Mouse (Mus musculus): ENCODE data around the gene Rnf152. TPM values are rescaled to one million over a fixed set of nuclear protein-coding genes. Genes with fewer than 3 reads are reported as not detected.
A peak's percentile ranks its signal among the peaks of the same experiment; 100 is the strongest.

Rnf152 gene
- total and polyA plus RNA-seq, 3 experiments = under 0.01 TPM; not detected in 2

DNA sequence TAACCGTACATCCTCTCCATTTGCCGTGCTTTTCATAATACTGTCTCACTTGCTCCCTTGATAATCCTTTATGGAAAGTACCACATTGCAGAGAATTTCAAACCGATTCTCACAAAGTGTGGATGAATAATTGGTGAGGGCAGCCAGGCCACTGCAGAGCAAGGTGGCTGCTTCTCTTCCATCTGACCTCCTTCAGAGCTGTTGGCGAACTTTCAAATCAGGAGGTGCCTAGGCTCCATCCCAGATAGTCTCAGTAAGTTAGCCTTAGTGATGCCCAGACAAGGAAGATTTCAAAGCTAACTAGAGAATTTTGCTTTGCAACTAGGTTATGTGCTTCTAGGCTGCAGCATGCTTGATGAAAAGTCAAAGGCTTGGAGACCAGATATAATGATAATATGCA lies 18.1 kb upstream of the Rnf152 start:
- H3K9me3 ChIP-seq (replicated peaks; ENCODE audit: low read length) = no peaks in the 10 kb centered on the region
- no peaks in the 10 kb centered on the region for H3K36me3 ChIP-seq (replicated peaks in 1 of 2; ENCODE audit: control insufficient read depth in 1 of 2, insufficient read depth in 1 of 2, low read length in 1 of 2)
- no peak overlapping the region for H3K27ac ChIP-seq (ENCODE audit: insufficient read depth, low read depth)
- no peak for DNase-seq (ENCODE audit: extremely low read depth)
- no peaks in the 10 kb centered on the region for H3K79me2 ChIP-seq (replicated peaks; ENCODE audit: control insufficient read depth, extremely low read depth, insufficient read depth, poor library complexity, severe bottlenecking)
- H3K4me3 ChIP-seq (replicated peaks in 1 of 3; ENCODE audit: low read depth in 2 of 3, low read length in 2 of 3, poor library complexity in 1 of 3) = no peak overlapping the region
- peaks cover 3% of the 10 kb centered on the region in 2 experiments; a peak in 1 of 4 replicates for H3K4me1 ChIP-seq (ENCODE audit: control insufficient read depth in 1 of 2, insufficient read depth in 2 of 2)
- no peak overlapping the region for H3K4me2 ChIP-seq (ENCODE audit: insufficient read depth, low read depth, poor library complexity, severe bottlenecking)
- TF ChIP-seq CTCF (conservative IDR thresholded peaks at IDR 0.05 in 1 of 2, IDR thresholded peaks at IDR 0.05 in 1 of 2; ENCODE audit: low read depth in 2 of 2, low read length in 2 of 2) (no peak), ZNF384 (IDR thresholded peaks at IDR 0.05; ENCODE audit: low read depth, low read length) (no peak), KAT2A (IDR thresholded peaks at IDR 0.05; ENCODE audit: insufficient replicate concordance, low read length) (no peak), PAX5 (IDR thresholded peaks at IDR 0.05; ENCODE audit: low read length) (no peak), RCOR1 (conservative IDR thresholded peaks at IDR 0.05; ENCODE audit: low read depth, low read length) (no peak), USF1 (IDR thresholded peaks at IDR 0.05; ENCODE audit: low read depth, low read length) (no peak), ZKSCAN1 (IDR thresholded peaks at IDR 0.05; ENCODE audit: borderline replicate concordance, low read depth, low read length) (no peak), MAZ (IDR thresholded peaks at IDR 0.05; ENCODE audit: low read depth, low read length) (no peak)
- no peak overlapping the region for H3K9ac ChIP-seq (ENCODE audit: insufficient read depth, low read depth)
- H3K27me3 ChIP-seq (replicated peaks) = peaks cover 34% of the 10 kb centered on the region
- in situ Hi-C loops (cut with MboI; ENCODE audit: low pct_ligation_motif_present, low pct_unique_long_range_greater_than_20kb, low sequenced_read_pairs) (loop anchor here (25.0 kb wide), 1 partner anchor 387 kb away; no protein-coding TSS in a partner anchor), dilution Hi-C loops (cut with MboI; ENCODE audit: extremely low pct_ligation_motif_present, extremely low pct_unique_long_range_greater_than_20kb, low sequenced_read_pairs) (no loop called here)

DNA sequence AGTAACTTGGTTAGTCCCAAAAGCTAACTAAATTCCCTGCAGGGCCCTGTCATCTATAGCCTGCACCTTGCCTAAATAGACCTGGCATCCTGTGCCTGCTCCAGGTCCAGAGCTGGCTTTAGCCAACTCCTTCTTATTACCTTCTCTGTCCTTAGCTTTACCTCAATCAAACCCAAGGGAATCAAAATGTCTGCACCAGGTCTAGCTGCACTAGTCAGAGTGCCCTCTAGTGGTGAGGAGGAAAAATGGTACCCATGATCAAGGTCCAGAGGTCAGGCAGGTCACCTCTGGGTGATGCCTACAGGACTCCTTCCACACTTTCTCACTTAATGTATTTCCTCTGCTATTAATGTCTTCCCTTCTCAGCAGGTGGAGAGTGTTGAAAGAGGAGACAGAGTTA lies 6.2 kb upstream of the Rnf152 start:
- peaks cover 89% of the 10 kb centered on the region for H3K27me3 ChIP-seq (replicated peaks)
- dilution Hi-C loops (cut with MboI; ENCODE audit: extremely low pct_ligation_motif_present, extremely low pct_unique_long_range_greater_than_20kb, low sequenced_read_pairs) = no loop called here
- no peaks in the 10 kb centered on the region for H3K9me3 ChIP-seq (replicated peaks; ENCODE audit: low read length)
- TF ChIP-seq CTCF (conservative IDR thresholded peaks at IDR 0.05 in 1 of 2, IDR thresholded peaks at IDR 0.05 in 1 of 2; ENCODE audit: low read depth in 2 of 2, low read length in 2 of 2) (peak; percentile 79; a peak in 3 of 4 replicates), UBTF (IDR thresholded peaks at IDR 0.05; ENCODE audit: low read depth, low read length) (no peak), MEF2A (IDR thresholded peaks at IDR 0.05; ENCODE audit: borderline replicate concordance, low read depth, low read length) (no peak), ZKSCAN1 (IDR thresholded peaks at IDR 0.05; ENCODE audit: borderline replicate concordance, low read depth, low read length) (no peak), RCOR1 (conservative IDR thresholded peaks at IDR 0.05; ENCODE audit: low read depth, low read length) (no peak), POLR2A (IDR thresholded peaks at IDR 0.05; ENCODE audit: low read depth, low read length) (no peak), PAX5 (IDR thresholded peaks at IDR 0.05; ENCODE audit: low read length) (no peak), RAD21 (IDR thresholded peaks at IDR 0.05; ENCODE audit: low read depth, low read length) (peak; percentile 55), TBP (conservative IDR thresholded peaks at IDR 0.05; ENCODE audit: low read depth, low read length) (no peak), MAX (IDR thresholded peaks at IDR 0.05; ENCODE audit: low read length) (no peak), ELF1 (IDR thresholded peaks at IDR 0.05; ENCODE audit: low read depth, low read length) (no peak), CHD2 (IDR thresholded peaks at IDR 0.05; ENCODE audit: low read length) (no peak), SMC3 (IDR thresholded peaks at IDR 0.05; ENCODE audit: low read depth, low read length) (peak; percentile 81)
- peak; percentile 37 for DNase-seq (ENCODE audit: extremely low read depth)
- no peaks in the 10 kb centered on the region for H3K36me3 ChIP-seq (replicated peaks in 1 of 2; ENCODE audit: control insufficient read depth in 1 of 2, insufficient read depth in 1 of 2, low read length in 1 of 2)
- no peak overlapping the region for H3K4me3 ChIP-seq (replicated peaks in 1 of 3; ENCODE audit: low read depth in 2 of 3, low read length in 2 of 3, poor library complexity in 1 of 3)
- no peak overlapping the region for H3K27ac ChIP-seq (ENCODE audit: insufficient read depth, low read depth)
- H3K4me1 ChIP-seq (ENCODE audit: control insufficient read depth in 1 of 2, insufficient read depth in 2 of 2) = no peaks in the 10 kb centered on the region
- H3K79me2 ChIP-seq (replicated peaks; ENCODE audit: control insufficient read depth, extremely low read depth, insufficient read depth, poor library complexity, severe bottlenecking) = no peaks in the 10 kb centered on the region
- in situ Hi-C loops (cut with MboI; ENCODE audit: low pct_ligation_motif_present, low pct_unique_long_range_greater_than_20kb, low sequenced_read_pairs) = loop anchor here (25.0 kb wide), 1 partner anchor 375 kb away; no protein-coding TSS in a partner anchor
- H3K9ac ChIP-seq (ENCODE audit: insufficient read depth, low read depth) = no peak overlapping the region
- no peak overlapping the region for H3K4me2 ChIP-seq (ENCODE audit: insufficient read depth, low read depth, poor library complexity, severe bottlenecking)

Data from CH12.LX (cell line).